Mouse (Mus musculus) left cerebral cortex, postnatal 25 days (tissue): Measurements from ENCODE around the gene Gm21972. TPM values are rescaled to one million over a fixed set of nuclear protein-coding genes. Genes with fewer than 3 reads are reported as not detected.
A peak's percentile ranks its signal among the peaks of the same experiment; 100 is the strongest.

Experiments used
- DNase-seq, 2 experiments: peaks; one replicate each; pipeline ENCODE4 v3.0.0; 2022; ENCODE audit warnings: low spot score in 2 of 2, mixed read lengths in 1 of 2
- intact Hi-C: fragments of 180-260 bp; cut with DNase I; formaldehyde crosslinking; loops from one replicate; pipeline ENCODE4 v1.15.1; 2025
- total RNA-seq, 2 experiments: library from RNA; stranded (reverse); gene quantifications; 2 replicates each; pipeline ENCODE4 v1.2.3; 2021

Gene Gm21972
- total RNA-seq, 2 experiments from 2014 or later, result 2.8 to 5.4 TPM

GRCm38 (mm10) chr1:86160059-86160458 is 26.6 kb downstream of the Gm21972 start:
- no peak for DNase-seq
- intact Hi-C loops, result no loop called here

- intact Hi-C loops, result no loop called here
- DNase-seq, result no peak
Observed at GRCm38 (mm10) chr1:86160479-86160878, 27.0 kb downstream of the Gm21972 start.

- intact Hi-C loops, result no loop called here
- no peak for DNase-seq
Observed at GRCm38 (mm10) chr1:86161061-86161460, 27.6 kb downstream of the Gm21972 start.

GRCm38 (mm10) chr1:86174602-86175001 is 41.2 kb downstream of the Gm21972 start:
- intact Hi-C loops, result no loop called here
- no peak for DNase-seq

GRCm38 (mm10) chr1:86176066-86176465 is 42.6 kb downstream of the Gm21972 start:
- DNase-seq, result no peak
- intact Hi-C loops, result no loop called here

GRCm38 (mm10) chr1:86178462-86179253 is 45.2 kb downstream of the Gm21972 start:
- DNase-seq, result peak; percentile 81 to 89
- intact Hi-C loops, result loop anchor here (2.0 kb wide), 1 partner anchor 160 kb away; no protein-coding TSS in a partner anchor

- intact Hi-C loops, result no loop called here
- DNase-seq, result no peak
Observed at GRCm38 (mm10) chr1:86182004-86182709, 48.7 kb downstream of the Gm21972 start.

GRCm38 (mm10) chr1:86183577-86184263 is 50.3 kb downstream of the Gm21972 start:
- no peak for DNase-seq
- intact Hi-C loops, result no loop called here

GRCm38 (mm10) chr1:86186762-86187161 is 53.3 kb downstream of the Gm21972 start:
- intact Hi-C loops, result no loop called here
- no peak for DNase-seq

- no peak for DNase-seq
- intact Hi-C loops, result no loop called here
Observed at GRCm38 (mm10) chr1:86187856-86188255, 54.4 kb downstream of the Gm21972 start.

GRCm38 (mm10) chr1:86188271-86188670 is 54.8 kb downstream of the Gm21972 start:
- intact Hi-C loops, result no loop called here
- no peak for DNase-seq

- intact Hi-C loops, result no loop called here
- DNase-seq, result no peak
Observed at GRCm38 (mm10) chr1:86189034-86189702, 55.7 kb downstream of the Gm21972 start.

- intact Hi-C loops, result no loop called here
- DNase-seq, result no peak
Observed at GRCm38 (mm10) chr1:86190843-86191242, 57.4 kb downstream of the Gm21972 start.

- no peak for DNase-seq
- intact Hi-C loops, result no loop called here
Observed at GRCm38 (mm10) chr1:86194044-86194443, 60.6 kb downstream of the Gm21972 start.

GRCm38 (mm10) chr1:86198276-86198675 is 64.8 kb downstream of the Gm21972 start:
- intact Hi-C loops, result no loop called here
- peak in 1 of 2 experiments; percentile 56 for DNase-seq

GRCm38 (mm10) chr1:86199026-86199425 is 65.6 kb downstream of the Gm21972 start:
- DNase-seq, result no peak
- intact Hi-C loops, result no loop called here

- DNase-seq, result no peak
- intact Hi-C loops, result no loop called here
Observed at GRCm38 (mm10) chr1:86201312-86201711, 67.9 kb downstream of the Gm21972 start.

GRCm38 (mm10) chr1:86202617-86203219 is 69.3 kb downstream of the Gm21972 start:
- DNase-seq, result peak in 1 of 2 experiments; percentile 84
- intact Hi-C loops, result no loop called here

- intact Hi-C loops, result no loop called here
- no peak for DNase-seq
Observed at GRCm38 (mm10) chr1:86210676-86211075, 77.2 kb downstream of the Gm21972 start.
